Mouse (Mus musculus) central nervous system, embryonic 18 days (tissue): ENCODE results near the gene Gm15013. TPM values are rescaled to one million over a fixed set of nuclear protein-coding genes. Genes with fewer than 3 reads are reported as not detected.

Source experiments
- polyA plus RNA-seq: library from polyadenylated mRNA; depleted of rRNA; stranded (reverse); fragments of >200 nt; gene quantifications from 2 replicates; pipeline ENCODE4 v1.2.3, GENCODE M21; 2012; rRNA removed

Gm15013 gene
- not detected in 2 replicates for polyA plus RNA-seq

GRCm38 (mm10) chrX:139714381-139714780, at the start of gene Gm15013:
Gene Gm15013 (minus strand): TSS chrX:139714481.

GRCm38 (mm10) chrX:139684775-139685695, 29.2 kb downstream of the Gm15013 start, which contains the start of gene Tbc1d8b:
Gene Tbc1d8b (plus strand): TSS chrX:139684996.

Other genes starting within 250 kb of the Gm15013 start
- 0.95 and 1.0 TPM in 2 replicates for gene D330045A20Rik, start 234.1 kb downstream of the Gm15013 start, polyA plus RNA-seq
- 3.2 and 3.3 TPM in 2 replicates for gene Rnf128, start 151.2 kb downstream of the Gm15013 start, polyA plus RNA-seq
- gene Tbc1d8b, start 29.5 kb downstream of the Gm15013 start, polyA plus RNA-seq, result 1.3 and 1.6 TPM in 2 replicates
- gene Ripply1, start 67.9 kb upstream of the Gm15013 start, polyA plus RNA-seq, result 0.32 and 0.54 TPM in 2 replicates
- 0.45 and 0.90 TPM in 2 replicates for gene Cldn2, start 86.3 kb upstream of the Gm15013 start, polyA plus RNA-seq
- 4.9 and 5.3 TPM in 2 replicates for gene Morc4, start 157.2 kb upstream of the Gm15013 start, polyA plus RNA-seq